Mouse (Mus musculus): ENCODE measurements around the gene Zmiz1.

- TF ChIP-seq CTCF (IDR thresholded peaks at IDR 0.05; ENCODE audit: low read depth, low read length) (no peak), POLR2A (IDR thresholded peaks at IDR 0.05; ENCODE audit: insufficient read depth, low read length) (no peak)
These were observed 46.3 kb downstream of the Zmiz1 start for GRCm38 (mm10) chr14:25505201-25505671.
